Mouse (Mus musculus) liver, embryonic 14.5 days (tissue): ENCODE measurements around the gene Abcg2.

Experiments used
- CTCF ChIP-seq: IDR thresholded peaks from 2 replicates; pipeline ENCODE4 v1.5.1; 2016; ENCODE audit warnings: antibody characterized with exemption, low read depth, control low read depth
- EP300 ChIP-seq: IDR thresholded peaks from 2 replicates; pipeline ENCODE4 v1.6.1; 2016; ENCODE audit warnings: antibody characterized with exemption, low read depth

- TF ChIP-seq CTCF: no peak
- no peak for TF ChIP-seq EP300
Measured at GRCm38 (mm10) chr6:58606642-58607041, 22.3 kb downstream of the Abcg2 start.
